Mouse (Mus musculus): Measurements from ENCODE around the gene Cyp2d12. TPM values are rescaled to one million over a fixed set of nuclear protein-coding genes. Genes with fewer than 3 reads are reported as not detected.

Cyp2d12 gene
- total and polyA plus RNA-seq, 3 experiments: not detected

DNA sequence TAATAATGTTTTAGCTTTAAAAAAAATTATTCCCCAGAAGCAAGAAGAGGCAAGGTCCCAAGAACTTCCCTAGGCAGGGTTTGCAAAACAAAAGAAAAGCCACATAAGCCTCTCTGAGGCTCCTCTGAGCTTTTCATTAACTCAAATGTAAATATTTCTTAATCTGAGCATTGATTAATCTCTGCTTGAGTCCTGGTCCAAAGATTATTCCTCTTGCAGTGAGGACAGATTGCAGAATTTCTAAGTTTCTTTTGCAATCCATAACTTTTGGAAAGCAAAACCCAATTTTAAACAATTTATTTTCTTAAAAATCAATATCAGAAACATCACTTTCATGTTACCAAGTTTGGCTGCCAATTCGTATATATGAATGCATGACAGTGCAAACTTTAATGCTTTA lies 18.0 kb downstream of the Cyp2d12 start:
- Histone ChIP-seq H3K4me3 (replicated peaks in 1 of 3; ENCODE audit: low read depth in 2 of 3, low read length in 2 of 3, poor library complexity in 1 of 3) (no peak overlapping the region), H3K36me3 (replicated peaks in 1 of 2; ENCODE audit: control insufficient read depth in 1 of 2, insufficient read depth in 1 of 2, low read length in 1 of 2) (no peaks in the 10 kb centered on the region), H3K4me2 (ENCODE audit: insufficient read depth, low read depth, poor library complexity, severe bottlenecking) (no peak overlapping the region), H3K27ac (ENCODE audit: insufficient read depth, low read depth) (no peak overlapping the region), H3K9me3 (replicated peaks; ENCODE audit: low read length) (no peaks in the 10 kb centered on the region), H3K79me2 (replicated peaks; ENCODE audit: control insufficient read depth, extremely low read depth, insufficient read depth, poor library complexity, severe bottlenecking) (no peaks in the 10 kb centered on the region), H3K9ac (ENCODE audit: insufficient read depth, low read depth) (no peak overlapping the region), H3K4me1 (ENCODE audit: control insufficient read depth in 1 of 2, insufficient read depth in 2 of 2) (no peaks in the 10 kb centered on the region), H3K27me3 (replicated peaks) (peaks cover 23% of the 10 kb centered on the region)
- dilution Hi-C loops (cut with MboI; ENCODE audit: extremely low pct_ligation_motif_present, extremely low pct_unique_long_range_greater_than_20kb, low sequenced_read_pairs): no loop called here
- in situ Hi-C loops (cut with MboI; ENCODE audit: low pct_ligation_motif_present, low pct_unique_long_range_greater_than_20kb, low sequenced_read_pairs): no loop called here
- TF ChIP-seq USF2 (conservative IDR thresholded peaks at IDR 0.05; ENCODE audit: low read depth, low read length): no peak
- no peak for TF ChIP-seq ETS1 (conservative IDR thresholded peaks at IDR 0.05; ENCODE audit: low read depth, low read length)
- TF ChIP-seq RCOR1 (conservative IDR thresholded peaks at IDR 0.05; ENCODE audit: low read depth, low read length): no peak
- no peak for TF ChIP-seq GABPA (IDR thresholded peaks at IDR 0.05; ENCODE audit: insufficient replicate concordance, low read depth, low read length)
- no peak for TF ChIP-seq MAZ (IDR thresholded peaks at IDR 0.05; ENCODE audit: low read depth, low read length)
- TF ChIP-seq E2F4 (IDR thresholded peaks at IDR 0.05; ENCODE audit: insufficient replicate concordance, low read depth, low read length): no peak
- no peak for TF ChIP-seq SIN3A (IDR thresholded peaks at IDR 0.05; ENCODE audit: low read length)
- TF ChIP-seq ELF1 (IDR thresholded peaks at IDR 0.05; ENCODE audit: low read depth, low read length): no peak
- no peak for TF ChIP-seq MAFK (IDR thresholded peaks at IDR 0.05; ENCODE audit: insufficient replicate concordance, low read length)
- TF ChIP-seq HCFC1 (IDR thresholded peaks at IDR 0.05; ENCODE audit: low read depth, low read length): no peak
- TF ChIP-seq CTCF (conservative IDR thresholded peaks at IDR 0.05 in 1 of 2, IDR thresholded peaks at IDR 0.05 in 1 of 2; ENCODE audit: low read depth in 2 of 2, low read length in 2 of 2): no peak
- TF ChIP-seq ZMIZ1 (IDR thresholded peaks at IDR 0.05; ENCODE audit: low read depth, low read length): no peak
- no peak for TF ChIP-seq ZNF384 (IDR thresholded peaks at IDR 0.05; ENCODE audit: low read depth, low read length)
- no peak for TF ChIP-seq NELFE (IDR thresholded peaks at IDR 0.05; ENCODE audit: low read depth, low read length)
- TF ChIP-seq IRF4 (IDR thresholded peaks at IDR 0.05; ENCODE audit: low read depth, low read length): no peak
- TF ChIP-seq NRF1 (IDR thresholded peaks at IDR 0.05; ENCODE audit: low read depth, low read length): no peak
- TF ChIP-seq MAX (IDR thresholded peaks at IDR 0.05; ENCODE audit: low read length): no peak
- no peak for TF ChIP-seq TBP (conservative IDR thresholded peaks at IDR 0.05; ENCODE audit: low read depth, low read length)
- TF ChIP-seq UBTF (IDR thresholded peaks at IDR 0.05; ENCODE audit: low read depth, low read length): no peak
- TF ChIP-seq ZC3H11A (IDR thresholded peaks at IDR 0.05; ENCODE audit: low read depth, low read length): no peak
- no peak for DNase-seq (ENCODE audit: extremely low read depth)

DNA sequence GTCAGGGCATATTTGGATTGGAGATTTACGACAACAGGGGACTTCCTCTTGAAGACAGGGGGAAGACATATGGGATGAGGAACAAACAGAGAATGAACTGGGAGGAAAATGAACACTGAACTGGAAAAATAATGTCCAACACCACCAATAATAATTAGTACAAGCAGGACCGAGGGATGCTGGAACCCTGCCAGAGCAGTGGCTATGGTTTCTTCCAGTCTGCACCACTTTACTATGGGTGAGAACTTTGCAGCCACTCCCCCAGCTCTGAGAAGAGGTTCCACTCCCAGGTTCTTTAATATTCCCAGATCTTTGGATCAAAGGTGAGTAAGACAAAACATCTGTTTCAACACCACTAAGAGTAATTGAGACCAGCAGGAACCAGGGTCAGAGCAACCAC lies 24.2 kb downstream of the Cyp2d12 start:
- in situ Hi-C loops (cut with MboI; ENCODE audit: low pct_ligation_motif_present, low pct_unique_long_range_greater_than_20kb, low sequenced_read_pairs): no loop called here
- H3K4me2 ChIP-seq (ENCODE audit: insufficient read depth, low read depth, poor library complexity, severe bottlenecking): no peak overlapping the region
- dilution Hi-C loops (cut with MboI; ENCODE audit: extremely low pct_ligation_motif_present, extremely low pct_unique_long_range_greater_than_20kb, low sequenced_read_pairs): no loop called here
- no peaks in the 10 kb centered on the region for H3K36me3 ChIP-seq (replicated peaks in 1 of 2; ENCODE audit: control insufficient read depth in 1 of 2, insufficient read depth in 1 of 2, low read length in 1 of 2)
- H3K9ac ChIP-seq (ENCODE audit: insufficient read depth, low read depth): no peak overlapping the region
- no peak overlapping the region for H3K4me3 ChIP-seq (replicated peaks in 1 of 3; ENCODE audit: low read depth in 2 of 3, low read length in 2 of 3, poor library complexity in 1 of 3)
- TF ChIP-seq E2F4 (IDR thresholded peaks at IDR 0.05; ENCODE audit: insufficient replicate concordance, low read depth, low read length) (no peak), JUND (conservative IDR thresholded peaks at IDR 0.05; ENCODE audit: low read depth, low read length) (no peak), ZNF384 (IDR thresholded peaks at IDR 0.05; ENCODE audit: low read depth, low read length) (no peak), SMC3 (IDR thresholded peaks at IDR 0.05; ENCODE audit: low read depth, low read length) (no peak), MAFK (IDR thresholded peaks at IDR 0.05; ENCODE audit: insufficient replicate concordance, low read length) (no peak), ZKSCAN1 (IDR thresholded peaks at IDR 0.05; ENCODE audit: borderline replicate concordance, low read depth, low read length) (no peak), POLR2A (IDR thresholded peaks at IDR 0.05; ENCODE audit: low read depth, low read length) (no peak), CHD2 (IDR thresholded peaks at IDR 0.05; ENCODE audit: low read length) (no peak), TCF12 (IDR thresholded peaks at IDR 0.05; ENCODE audit: low read depth, low read length) (no peak), TBP (conservative IDR thresholded peaks at IDR 0.05; ENCODE audit: low read depth, low read length) (no peak), MYC (IDR thresholded peaks at IDR 0.05; ENCODE audit: low read depth, low read length) (no peak), MAZ (IDR thresholded peaks at IDR 0.05; ENCODE audit: low read depth, low read length) (no peak), GABPA (IDR thresholded peaks at IDR 0.05; ENCODE audit: insufficient replicate concordance, low read depth, low read length) (no peak), RCOR1 (conservative IDR thresholded peaks at IDR 0.05; ENCODE audit: low read depth, low read length) (no peak), USF1 (IDR thresholded peaks at IDR 0.05; ENCODE audit: low read depth, low read length) (no peak), NELFE (IDR thresholded peaks at IDR 0.05; ENCODE audit: low read depth, low read length) (no peak), ELF1 (IDR thresholded peaks at IDR 0.05; ENCODE audit: low read depth, low read length) (no peak), HCFC1 (IDR thresholded peaks at IDR 0.05; ENCODE audit: low read depth, low read length) (no peak), ZC3H11A (IDR thresholded peaks at IDR 0.05; ENCODE audit: low read depth, low read length) (no peak), NRF1 (IDR thresholded peaks at IDR 0.05; ENCODE audit: low read depth, low read length) (no peak)
- H3K27me3 ChIP-seq (replicated peaks): peaks cover 34% of the 10 kb centered on the region
- no peaks in the 10 kb centered on the region for H3K4me1 ChIP-seq (ENCODE audit: control insufficient read depth in 1 of 2, insufficient read depth in 2 of 2)
- H3K79me2 ChIP-seq (replicated peaks; ENCODE audit: control insufficient read depth, extremely low read depth, insufficient read depth, poor library complexity, severe bottlenecking): no peaks in the 10 kb centered on the region
- no peak overlapping the region for H3K27ac ChIP-seq (ENCODE audit: insufficient read depth, low read depth)
- no peaks in the 10 kb centered on the region for H3K9me3 ChIP-seq (replicated peaks; ENCODE audit: low read length)
- DNase-seq (ENCODE audit: extremely low read depth): no peak
